Mouse (Mus musculus) brain, embryonic 14.5 days (tissue): ENCODE data around the gene Thoc2. TPM values are rescaled to one million over a fixed set of nuclear protein-coding genes. Genes with fewer than 3 reads are reported as not detected.

ENCODE experiments used
- DNase-seq: peaks from one replicate; pipeline ENCODE4 v3.0.0-alpha.2; 2011; ENCODE audit warnings: low read depth
- CTCF ChIP-seq: fragments of 200-500 bp; IDR thresholded peaks from 2 replicates; pipeline ENCODE4 v1.5.1; 2012; ENCODE audit warnings: inconsistent platforms, mild to moderate bottlenecking, moderate library complexity, borderline replicate concordance; ENCODE audit not compliant: insufficient read depth, insufficient read length; ENCODE audit errors: extremely low read depth
- POLR2A ChIP-seq: fragments of 200-500 bp; IDR thresholded peaks from 2 replicates; pipeline ENCODE4 v1.6.1; 2012; ENCODE audit warnings: mild to moderate bottlenecking, inconsistent platforms, borderline replicate concordance; ENCODE audit not compliant: poor library complexity, insufficient read depth, insufficient read length, severe bottlenecking; ENCODE audit errors: extremely low read depth
- polyA plus RNA-seq: library from polyadenylated mRNA; depleted of rRNA; stranded (reverse); fragments of >200 nt; gene quantifications from 2 replicates; pipeline ENCODE4 v1.2.3, GENCODE M21; 2012; rRNA removed

The Thoc2 gene
- polyA plus RNA-seq, 1 experiment: 58.1 TPM

DNA sequence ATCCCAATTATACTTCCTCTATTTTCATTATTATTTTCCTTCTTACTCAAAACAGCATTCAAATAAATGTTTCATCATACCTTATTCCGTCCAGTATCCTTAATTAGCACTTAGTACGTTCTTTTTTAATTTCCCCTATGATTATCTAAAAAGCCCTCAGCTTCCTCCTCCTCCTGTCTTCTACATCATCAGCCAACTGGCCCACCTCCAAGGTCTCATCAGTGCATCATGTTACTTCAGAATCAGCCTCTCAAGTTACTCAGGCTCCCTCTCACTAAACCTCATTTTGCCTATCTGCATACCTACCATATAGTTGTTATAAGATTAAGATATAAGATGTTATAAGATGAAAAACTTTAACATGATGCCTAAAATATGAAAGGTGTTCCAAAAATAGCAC, 43.9 kb downstream of the Thoc2 start:
- peak; percentile 4 for DNase-seq
- TF ChIP-seq CTCF (no peak), POLR2A (no peak)

DNA sequence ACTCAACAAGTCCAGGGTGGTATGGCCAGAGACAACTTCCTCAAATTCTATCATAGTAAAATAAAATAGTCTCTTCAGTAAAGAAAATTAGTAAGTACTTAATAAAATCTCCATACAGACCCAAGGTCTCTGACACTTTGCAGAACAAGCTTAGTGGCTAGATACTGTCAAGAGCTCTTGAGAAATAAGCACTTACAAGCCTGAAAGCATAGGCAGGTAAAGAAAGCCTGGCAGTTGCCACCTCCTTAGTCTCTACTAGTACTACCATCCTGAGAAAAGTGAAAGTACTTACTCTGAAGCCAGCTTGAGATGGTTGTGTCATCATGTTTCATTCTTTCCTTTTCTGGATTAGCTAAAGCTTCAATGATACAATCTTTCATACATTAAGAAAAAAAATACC, 82.7 kb downstream of the Thoc2 start:
- no peak for TF ChIP-seq CTCF
- no peak for TF ChIP-seq POLR2A
- DNase-seq: no peak

DNA sequence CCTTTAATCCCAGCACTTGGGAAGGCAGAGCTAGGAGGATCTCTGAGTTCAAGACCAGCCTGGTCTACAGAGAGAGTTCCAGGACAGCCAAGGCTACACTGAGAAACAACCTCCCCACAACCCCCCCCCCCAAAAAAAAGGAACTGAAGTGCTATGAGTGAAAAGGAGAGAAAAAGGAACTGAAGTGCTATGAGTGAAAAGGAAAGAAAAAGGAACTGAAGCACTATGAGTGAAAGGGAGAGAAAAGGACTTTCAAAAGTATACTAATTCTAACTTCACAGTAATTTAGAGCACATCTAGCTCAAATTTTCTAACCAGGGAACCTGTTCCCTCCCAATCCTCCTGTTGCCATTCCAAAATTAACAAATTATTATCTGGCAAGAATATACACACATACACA, 114.9 kb downstream of the Thoc2 start:
- no peak for DNase-seq
- TF ChIP-seq CTCF (no peak), POLR2A (no peak)

DNA sequence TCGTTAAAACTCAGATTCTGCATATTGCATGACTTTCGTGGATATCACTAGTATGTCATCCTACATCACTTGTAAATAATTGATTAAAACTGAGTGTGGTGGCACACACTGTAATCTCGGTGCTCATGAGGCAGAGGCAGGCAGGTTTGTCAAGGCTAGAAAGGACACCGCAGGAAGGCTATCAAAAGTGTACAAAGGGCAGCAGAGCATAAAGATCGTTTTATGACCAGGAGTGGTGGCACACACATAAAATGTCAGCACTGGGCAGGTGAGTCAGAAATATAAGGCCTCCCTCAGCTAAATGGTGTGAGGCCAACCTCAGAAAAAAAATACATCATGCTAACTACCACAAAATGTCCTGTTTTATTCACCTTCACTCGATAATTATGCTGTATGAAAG, 127.2 kb downstream of the Thoc2 start:
- TF ChIP-seq CTCF (no peak), POLR2A (no peak)

More for the DNA sequence above, 127.2 kb downstream of the Thoc2 start:
- DNase-seq: no peak

Other genes with a start within 250 kb of the Thoc2 start
- 27.8 and 32.2 TPM in 2 replicates for gene Xiap, start 139.0 kb upstream of the Thoc2 start, polyA plus RNA-seq
- gene Stag2, start 228.6 kb upstream of the Thoc2 start, polyA plus RNA-seq: 25.8 and 28.4 TPM in 2 replicates